12 mouse cellular contexts compared by ENCODE assay signal in genomic region chr6:117881997-117882396, GRCm38 (mm10). TPM values are rescaled to one million over a fixed set of nuclear protein-coding genes. Genes with fewer than 3 reads are reported as not detected.
DNase-seq lines count a peak whose midpoint lies in the region; ATAC-seq and TF ChIP-seq lines count a peak whose summit lies in the region.
"Had no signal": no experiment of that assay in that cellular context is flagged by ENCODE, and none has a peak within 500 bp of the region (broad histone marks: within the 10 kb centered on the region; RNA-seq: fewer than 3 reads in every experiment).

No protein-coding gene starts in this region.

- H3K9ac ChIP-seq in ES-Bruce4 (ENCODE audit: low read depth, poor library complexity, severe bottlenecking) = peak overlapping the region; percentile 21; the same call in 1 of the 2 replicates
- H3K9ac ChIP-seq in forebrain, embryonic 12.5 days = no peak overlapping the region
- H3K9ac ChIP-seq: hindbrain, embryonic 14.5 days; midbrain, embryonic 15.5 days had no signal

- H3K27me3 ChIP-seq in ES-Bruce4 (ENCODE audit: control insufficient read depth, insufficient read depth, low read length, poor library complexity, severe bottlenecking) = no peaks in the 10 kb centered on the region
- H3K27me3 ChIP-seq in megakaryocyte, embryonic 14.5 days (replicated peaks) = no peaks in the 10 kb centered on the region
- no peaks in the 10 kb centered on the region for H3K27me3 ChIP-seq in forebrain, embryonic 12.5 days
- H3K27me3 ChIP-seq: midbrain, embryonic 15.5 days had no signal

- TF ChIP-seq EP300 in ES-Bruce4 (IDR thresholded peaks at IDR 0.05; ENCODE audit: insufficient read depth, low read depth, low read length) = no peak

- peaks cover 1% of the 10 kb centered on the region for H3K4me1 ChIP-seq in ES-Bruce4 (ENCODE audit: control insufficient read depth, insufficient read depth, low read length)
- H3K4me1 ChIP-seq in megakaryocyte, embryonic 14.5 days = peaks cover 65% of the 10 kb centered on the region
- H3K4me1 ChIP-seq in forebrain, embryonic 12.5 days = peaks cover 14% of the 10 kb centered on the region

- DNase-seq in CD4-positive helper T cell, adult 2 months (ENCODE audit: low read depth, low spot score) = peak; percentile 83
- no peak for DNase-seq in adrenal gland, postnatal 10 days
- DNase-seq in Muller cell, postnatal 12 days (ENCODE audit: inconsistent ontology term) = no peak
- DNase-seq: embryo, embryonic 11 days; lung, adult 18-20 months had no signal

- no peak for TF ChIP-seq CTCF in ES-Bruce4 (IDR thresholded peaks at IDR 0.05; ENCODE audit: low read depth, low read length)

- H3K4me3 ChIP-seq in ES-Bruce4 (ENCODE audit: low read depth, low read length) = no peak overlapping the region
- peak overlapping the region; percentile 35 for H3K4me3 ChIP-seq in megakaryocyte, embryonic 14.5 days (replicated peaks)
- no peak overlapping the region for H3K4me3 ChIP-seq in forebrain, embryonic 12.5 days (replicated peaks)
- H3K4me3 ChIP-seq: midbrain, embryonic 15.5 days had no signal

- no peak for TF ChIP-seq POLR2A in ES-Bruce4 (IDR thresholded peaks at IDR 0.05; ENCODE audit: insufficient read depth, low read length)

- ATAC-seq in granulocyte monocyte progenitor cell, adult 5-6 weeks (replicated peaks; ENCODE audit: poor library complexity, severe bottlenecking) = peak; percentile 55
- ATAC-seq in forebrain, embryonic 12.5 days (ENCODE audit: low FRiP score) = no peak
- ATAC-seq: midbrain, embryonic 15.5 days had no signal

- WGBS in forebrain, embryonic 12.5 days = 82% methylated on average over 7 of the region's 7 CpGs

- H3K36me3 ChIP-seq in ES-Bruce4 (ENCODE audit: control insufficient read depth, insufficient read depth, low read length, poor library complexity, severe bottlenecking) = no peaks in the 10 kb centered on the region
- peaks cover 6% of the 10 kb centered on the region for H3K36me3 ChIP-seq in megakaryocyte, embryonic 14.5 days (replicated peaks; ENCODE audit: low read length)
- H3K36me3 ChIP-seq in forebrain, embryonic 12.5 days (replicated peaks) = no peaks in the 10 kb centered on the region
- H3K36me3 ChIP-seq: midbrain, embryonic 15.5 days had no signal

- H3K9me3 ChIP-seq in ES-Bruce4 (replicated peaks; ENCODE audit: control insufficient read depth, insufficient read depth, low read length, poor library complexity, severe bottlenecking) = no peaks in the 10 kb centered on the region
- H3K9me3 ChIP-seq in megakaryocyte, embryonic 14.5 days = no peaks in the 10 kb centered on the region
- H3K9me3 ChIP-seq in forebrain, embryonic 12.5 days = no peaks in the 10 kb centered on the region
- H3K9me3 ChIP-seq: midbrain, embryonic 15.5 days had no signal

- H3K4me2 ChIP-seq in forebrain, embryonic 12.5 days = no peak overlapping the region
- H3K4me2 ChIP-seq: heart, embryonic 11.5 days; hindbrain, embryonic 14.5 days; midbrain, embryonic 15.5 days had no signal

- peak overlapping the region; percentile 94 for H3K27ac ChIP-seq in ES-Bruce4 (ENCODE audit: insufficient read depth, low read length)
- no peak overlapping the region for H3K27ac ChIP-seq in forebrain, embryonic 12.5 days
- H3K27ac ChIP-seq: hindbrain, embryonic 14.5 days; midbrain, embryonic 15.5 days had no signal

RNA-seq across cellular contexts. Expression of gene Hnrnpf, which starts 18.1 kb away (rescaled TPM):
- polyA plus RNA-seq in ES-Bruce4 (2011; ENCODE audit: insufficient read depth, insufficient read length, low read depth, missing spikeins) = 1,007 and 1,035 TPM in 2 replicates
- total RNA-seq in granulocyte monocyte progenitor cell, adult 5-6 weeks (2014; fragmentation: Nextera tagmentation) = 691 and 695 TPM in 2 replicates
- total RNA-seq in granulocyte monocyte progenitor cell, adult 5-6 weeks (2017) = 1,315 and 1,367 TPM in 2 replicates
- polyA plus RNA-seq in megakaryocyte, embryonic 14.5 days (2012; ENCODE audit: insufficient read depth, low replicate concordance) = 36.3 and 112 TPM in 2 replicates
- 100 to 1,000 TPM; 424 to 432 TPM for total RNA-seq in adrenal gland, postnatal 10 days (2021)
- polyA plus RNA-seq in forebrain, embryonic 12.5 days (2016; fragmentation: Nextera tagmentation; extraction: Ambion mirVana) = 624 TPM in 2 replicates

RNA-seq across cellular contexts. Expression of gene Zfp239, which starts 20.1 kb away (rescaled TPM):
- 8.8 and 9.4 TPM in 2 replicates for polyA plus RNA-seq in ES-Bruce4 (2011; ENCODE audit: insufficient read depth, insufficient read length, low read depth, missing spikeins)
- 5.5 and 9.7 TPM in 2 replicates for total RNA-seq in granulocyte monocyte progenitor cell, adult 5-6 weeks (2014; fragmentation: Nextera tagmentation)
- total RNA-seq in granulocyte monocyte progenitor cell, adult 5-6 weeks (2017) = 5.6 and 11.0 TPM in 2 replicates
- polyA plus RNA-seq in megakaryocyte, embryonic 14.5 days (2012; ENCODE audit: insufficient read depth, low replicate concordance) = 1.3 TPM in 1 of 2 replicates, not detected in the other
- total RNA-seq in adrenal gland, postnatal 10 days (2021) = 1 to 10 TPM; 1.9 to 2.7 TPM
- 13.1 and 16.1 TPM in 2 replicates for polyA plus RNA-seq in forebrain, embryonic 12.5 days (2016; fragmentation: Nextera tagmentation; extraction: Ambion mirVana)

RNA-seq across cellular contexts. Expression of gene Zfp637, which starts 41.0 kb away (rescaled TPM):
- polyA plus RNA-seq in ES-Bruce4 (2011; ENCODE audit: insufficient read depth, insufficient read length, low read depth, missing spikeins) = 9.5 TPM in 2 replicates
- total RNA-seq in granulocyte monocyte progenitor cell, adult 5-6 weeks (2014; fragmentation: Nextera tagmentation) = 24.8 and 34.6 TPM in 2 replicates
- 21.2 and 25.3 TPM in 2 replicates for total RNA-seq in granulocyte monocyte progenitor cell, adult 5-6 weeks (2017)
- polyA plus RNA-seq in megakaryocyte, embryonic 14.5 days (2012; ENCODE audit: insufficient read depth, low replicate concordance) = 3.1 and 9.3 TPM in 2 replicates
- 10 to 100 TPM; 30.9 to 38.0 TPM for total RNA-seq in adrenal gland, postnatal 10 days (2021)
- polyA plus RNA-seq in forebrain, embryonic 12.5 days (2016; fragmentation: Nextera tagmentation; extraction: Ambion mirVana) = 127 and 136 TPM in 2 replicates

RNA-seq across cellular contexts. Expression of gene Fxyd4, which starts 55.5 kb away (rescaled TPM):
- polyA plus RNA-seq in ES-Bruce4 (2011; ENCODE audit: insufficient read depth, insufficient read length, low read depth, missing spikeins) = not detected in 2 replicates
- total RNA-seq in granulocyte monocyte progenitor cell, adult 5-6 weeks (2014; fragmentation: Nextera tagmentation) = not detected in 2 replicates
- total RNA-seq in granulocyte monocyte progenitor cell, adult 5-6 weeks (2017) = not detected in 2 replicates
- not detected in 2 replicates for polyA plus RNA-seq in megakaryocyte, embryonic 14.5 days (2012; ENCODE audit: insufficient read depth, low replicate concordance)
- not detected for total RNA-seq in adrenal gland, postnatal 10 days (2021)
- polyA plus RNA-seq in forebrain, embryonic 12.5 days (2016; fragmentation: Nextera tagmentation; extraction: Ambion mirVana) = 1.9 and 2.0 TPM in 2 replicates

Comparison
In these comparisons a context has a peak if more than half of its experiments do, and no peak if none do; other contexts are left out.
1. RNA of gene Zfp637, which starts 41.0 kb away (polyA plus RNA-seq): 127 to 136 TPM in forebrain, embryonic 12.5 days; 9.5 TPM in ES-Bruce4 and 3.1 to 9.3 TPM in megakaryocyte, embryonic 14.5 days; every median in the first group is over 10 times any median in the second.